ENCODE assay signal across 15 mouse cellular contexts in genomic region chr5:124571068-124571467, GRCm38 (mm10). TPM values are rescaled to one million over a fixed set of nuclear protein-coding genes. Genes with fewer than 3 reads are reported as not detected.
DNase-seq lines count a peak whose midpoint lies in the region; TF ChIP-seq lines count a peak whose summit lies in the region.
"Had no signal": no experiment of that assay in that cellular context is flagged by ENCODE, and none has a peak within 500 bp of the region (broad histone marks: within the 10 kb centered on the region; RNA-seq: fewer than 3 reads in every experiment).

No protein-coding gene starts in this region.

- H3K4me1 ChIP-seq in CH12.LX (ENCODE audit: control insufficient read depth in 1 of 2, insufficient read depth in 2 of 2): no peaks in the 10 kb centered on the region
- H3K4me1 ChIP-seq: heart, embryonic 10.5 days; hindbrain, embryonic 10.5 days; midbrain, embryonic 15.5 days had no signal

- no peaks in the 10 kb centered on the region for H3K27me3 ChIP-seq in CH12.LX (replicated peaks)
- H3K27me3 ChIP-seq: midbrain, embryonic 15.5 days had no signal

- dilution Hi-C loops in CH12.LX (cut with MboI; ENCODE audit: extremely low pct_ligation_motif_present, extremely low pct_unique_long_range_greater_than_20kb, low sequenced_read_pairs): no loop called here

- no peak overlapping the region for H3K4me3 ChIP-seq in CH12.LX (replicated peaks in 1 of 3; ENCODE audit: low read depth in 2 of 3, low read length in 2 of 3, poor library complexity in 1 of 3)
- H3K4me3 ChIP-seq: heart, embryonic 10.5 days; hindbrain, embryonic 10.5 days; midbrain, embryonic 15.5 days had no signal

- no peak for TF ChIP-seq POLR2A in CH12.LX (IDR thresholded peaks at IDR 0.05; ENCODE audit: low read depth, low read length)

- TF ChIP-seq EP300 in CH12.LX (IDR thresholded peaks at IDR 0.05; ENCODE audit: low read length): no peak

- H3K79me2 ChIP-seq in CH12.LX (replicated peaks; ENCODE audit: control insufficient read depth, extremely low read depth, insufficient read depth, poor library complexity, severe bottlenecking): no peaks in the 10 kb centered on the region

- H3K27ac ChIP-seq in CH12.LX (ENCODE audit: insufficient read depth, low read depth): no peak overlapping the region
- H3K27ac ChIP-seq: heart, embryonic 10.5 days; hindbrain, embryonic 10.5 days; liver, embryonic 14.5 days; midbrain, embryonic 15.5 days had no signal

- peaks cover 89 to 99% of the 10 kb centered on the region in 2 experiments for H3K36me3 ChIP-seq in CH12.LX (replicated peaks in 1 of 2; ENCODE audit: control insufficient read depth in 1 of 2, insufficient read depth in 1 of 2, low read length in 1 of 2)

- DNase-seq in CH12.LX (ENCODE audit: extremely low read depth): no peak
- DNase-seq in cerebellum, adult 18-20 months: peak; percentile 74 to 84
- peak; percentile 74 for DNase-seq in layer of hippocampus, adult 11-12 months (ENCODE audit: low spot score)
- DNase-seq in left cerebral cortex, postnatal 14 days (ENCODE audit: low spot score in 2 of 2): peak; percentile 48 to 63
- no peak for DNase-seq in adrenal gland, adult 8-10 months
- no peak for DNase-seq in urinary bladder, postnatal 10 days (ENCODE audit: low spot score)
- DNase-seq in adrenal gland, postnatal 4 days (ENCODE audit: low spot score in 2 of 2): no peak
- DNase-seq: adrenal gland, adult 2 months; kidney, adult 18-20 months; lung, postnatal 4 days; thymus, adult 2 months had no signal

- no peaks in the 10 kb centered on the region for H3K9me3 ChIP-seq in CH12.LX (replicated peaks; ENCODE audit: low read length)
- H3K9me3 ChIP-seq: heart, embryonic 10.5 days; hindbrain, embryonic 10.5 days; midbrain, embryonic 15.5 days had no signal

- intact Hi-C loops in left cerebral cortex, postnatal 14 days (cut with DNase I): no loop called here

- no peak for TF ChIP-seq CTCF in CH12.LX (conservative IDR thresholded peaks at IDR 0.05 in 1 of 2, IDR thresholded peaks at IDR 0.05 in 1 of 2; ENCODE audit: low read depth in 2 of 2, low read length in 2 of 2)

- no peak for TF ChIP-seq RAD21 in CH12.LX (IDR thresholded peaks at IDR 0.05; ENCODE audit: low read depth, low read length)

- no peak overlapping the region for H3K4me2 ChIP-seq in CH12.LX (ENCODE audit: insufficient read depth, low read depth, poor library complexity, severe bottlenecking)
- H3K4me2 ChIP-seq: midbrain, embryonic 15.5 days had no signal

- H3K9ac ChIP-seq in CH12.LX (ENCODE audit: insufficient read depth, low read depth): no peak overlapping the region
- H3K9ac ChIP-seq: liver, embryonic 14.5 days; midbrain, embryonic 15.5 days had no signal

- in situ Hi-C loops in CH12.LX (cut with MboI; ENCODE audit: low pct_ligation_motif_present, low pct_unique_long_range_greater_than_20kb, low sequenced_read_pairs): no loop called here

TF ChIP-seq in CH12.LX, 34 proteins besides CTCF, POLR2A, EP300 and RAD21:
- TF ChIP-seq ZKSCAN1 (IDR thresholded peaks at IDR 0.05; ENCODE audit: borderline replicate concordance, low read depth, low read length) (no peak), POLR2AphosphoS2 (IDR thresholded peaks at IDR 0.05; ENCODE audit: low read depth, low read length) (0 out of 2 replicates have a peak, but pooled peaks have one; percentile 35)
TF ChIP-seq in CH12.LX: peak in this region for 1.

RNA-seq across cellular contexts. Expression of gene Eif2b1, which starts 7.9 kb away (rescaled TPM):
- total RNA-seq in CH12.LX (2012; rRNA removed) (50.8 and 68.3 TPM in 2 replicates), CH12.LX (2014; rRNA removed) (98.0 and 107 TPM in 2 replicates)
- 104 and 111 TPM in 2 replicates for polyA plus RNA-seq in CH12.LX (2012; ENCODE audit: insufficient read length, low read depth)
- total RNA-seq in left cerebral cortex, postnatal 14 days (2021): 10 to 100 TPM; 41.7 to 42.0 TPM
- total RNA-seq in adrenal gland, adult 8-10 months (2022): 10 to 100 TPM; 41.9 to 46.9 (median 45.6) TPM
- 10 to 100 TPM; 54.2 to 58.5 TPM for total RNA-seq in adrenal gland, postnatal 4 days (2021)

RNA-seq across cellular contexts. Expression of gene Gtf2h3, which starts 7.9 kb away (rescaled TPM):
- 58.2 and 63.0 TPM in 2 replicates for total RNA-seq in CH12.LX (2012; rRNA removed)
- total RNA-seq in CH12.LX (2014; rRNA removed): 84.9 and 87.5 TPM in 2 replicates
- polyA plus RNA-seq in CH12.LX (2012; ENCODE audit: insufficient read length, low read depth): 51.9 and 57.0 TPM in 2 replicates
- 10 to 100 TPM; 26.2 to 30.8 TPM for total RNA-seq in left cerebral cortex, postnatal 14 days (2021)
- 10 to 100 TPM; 30.5 to 50.1 (median 40.8) TPM for total RNA-seq in adrenal gland, adult 8-10 months (2022)
- 10 to 100 TPM; 43.2 to 45.5 TPM for total RNA-seq in adrenal gland, postnatal 4 days (2021)

RNA-seq across cellular contexts. Expression of gene Ddx55, which starts 18.4 kb away (rescaled TPM):
- 18.2 and 20.2 TPM in 2 replicates for total RNA-seq in CH12.LX (2012; rRNA removed)
- total RNA-seq in CH12.LX (2014; rRNA removed): 15.1 and 15.7 TPM in 2 replicates
- polyA plus RNA-seq in CH12.LX (2012; ENCODE audit: insufficient read length, low read depth): 25.8 and 25.9 TPM in 2 replicates
- total RNA-seq in left cerebral cortex, postnatal 14 days (2021): 10 to 100 TPM; 20.5 to 26.3 TPM
- 10 to 100 TPM; 13.4 to 28.4 (median 22.0) TPM for total RNA-seq in adrenal gland, adult 8-10 months (2022)
- 10 to 100 TPM; 16.1 to 16.8 TPM for total RNA-seq in adrenal gland, postnatal 4 days (2021)

RNA-seq across cellular contexts. Expression of gene Tmed2, which starts 30.6 kb away (rescaled TPM):
- total RNA-seq in CH12.LX (2012; rRNA removed) (205 and 319 TPM in 2 replicates), CH12.LX (2014; rRNA removed) (769 and 796 TPM in 2 replicates)
- 280 and 301 TPM in 2 replicates for polyA plus RNA-seq in CH12.LX (2012; ENCODE audit: insufficient read length, low read depth)
- 100 to 1,000 TPM; 103 to 104 TPM for total RNA-seq in left cerebral cortex, postnatal 14 days (2021)
- total RNA-seq in adrenal gland, adult 8-10 months (2022): 100 to 1,000 TPM; 179 to 244 (median 222) TPM
- total RNA-seq in adrenal gland, postnatal 4 days (2021): 100 to 1,000 TPM; 199 to 213 TPM

RNA-seq across cellular contexts. Expression of gene Rilpl1, which starts 39.9 kb away (rescaled TPM):
- total RNA-seq in CH12.LX (2012; rRNA removed): 4.6 and 5.7 TPM in 2 replicates
- 1.8 and 3.1 TPM in 2 replicates for total RNA-seq in CH12.LX (2014; rRNA removed)
- 5.4 and 6.1 TPM in 2 replicates for polyA plus RNA-seq in CH12.LX (2012; ENCODE audit: insufficient read length, low read depth)
- 10 to 100 TPM; 42.5 to 57.5 TPM for total RNA-seq in left cerebral cortex, postnatal 14 days (2021)
- total RNA-seq in adrenal gland, adult 8-10 months (2022): 10 to 100 TPM; 16.1 to 26.7 (median 21.0) TPM
- total RNA-seq in adrenal gland, postnatal 4 days (2021): 10 to 100 TPM; 23.0 TPM

Comparison
In these comparisons a context has a peak if more than half of its experiments do, and no peak if none do; other contexts are left out.
1. DNase-seq: peak in cerebellum, adult 18-20 months (2 of 2), layer of hippocampus, adult 11-12 months (single experiment) and left cerebral cortex, postnatal 14 days (2 of 2); none in CH12.LX (single experiment), adrenal gland, adult 8-10 months (single experiment), urinary bladder, postnatal 10 days (single experiment) and adrenal gland, postnatal 4 days (0 of 2).